Mouse (Mus musculus) ES-E14 (cell line): ENCODE measurements around the gene Rln3.

Experiments used
- CHD2 ChIP-seq: IDR thresholded peaks from 2 replicates; pipeline ENCODE4 v1.6.1; 2014; ENCODE audit warnings: mild to moderate bottlenecking, low read depth, low read length, inconsistent platforms
- HCFC1 ChIP-seq: IDR thresholded peaks from 2 replicates; pipeline ENCODE4 v1.6.1; 2012; ENCODE audit warnings: low read length, inconsistent platforms, borderline replicate concordance; ENCODE audit not compliant: insufficient read depth
- MAFK ChIP-seq: IDR thresholded peaks from 2 replicates; pipeline ENCODE4 v1.6.1; 2014; ENCODE audit warnings: mild to moderate bottlenecking, low read depth, low read length, inconsistent platforms; ENCODE audit not compliant: insufficient read depth
- ZNF384 ChIP-seq: IDR thresholded peaks from 2 replicates; pipeline ENCODE4 v1.6.1; 2012; ENCODE audit warnings: low read depth, low read length, inconsistent platforms

GRCm38 (mm10) chr8:84021569-84021968 lies 23.2 kb downstream of the Rln3 start:
- no peak for TF ChIP-seq CHD2
- TF ChIP-seq HCFC1: no peak
- TF ChIP-seq MAFK: no peak
- no peak for TF ChIP-seq ZNF384
